Mouse (Mus musculus) lung, embryonic 16.5 days (tissue): Measurements from ENCODE around the gene Myb. TPM values are rescaled to one million over a fixed set of nuclear protein-coding genes. Genes with fewer than 3 reads are reported as not detected.

Source experiments
- ATAC-seq: fragments of 200-750 bp; cut with Nextera tagmentation; 2 replicates; pipeline ENCODE4 v1.8.0; 2017; ENCODE audit warnings: low read depth, mild to moderate bottlenecking, moderate library complexity
- H3K27ac ChIP-seq: fragments of 300-500 bp; sonication (generic); 2 replicates; pipeline ENCODE4 v1.5.1; 2014; ENCODE audit warnings: mild to moderate bottlenecking, control low read depth, low read length
- H3K27me3 ChIP-seq: fragments of 300-500 bp; sonication (generic); 2 replicates; pipeline ENCODE4 v1.6.1; 2014; ENCODE audit warnings: low read depth, low read length, mixed read lengths; ENCODE audit not compliant: control insufficient read depth, insufficient read depth
- H3K36me3 ChIP-seq: fragments of 300-500 bp; sonication (generic); 2 replicates; pipeline ENCODE4 v1.6.1; 2014; ENCODE audit warnings: low read length; ENCODE audit not compliant: control insufficient read depth, insufficient read depth
- H3K4me1 ChIP-seq: fragments of 300-500 bp; sonication (generic); replicated peaks from 2 replicates; pipeline ENCODE4 v1.6.1; 2014; ENCODE audit warnings: low read length, mixed read lengths; ENCODE audit not compliant: control insufficient read depth, insufficient read depth
- H3K4me2 ChIP-seq: fragments of 300-500 bp; sonication (generic); 2 replicates; pipeline ENCODE4 v1.6.1; 2014; ENCODE audit warnings: low read depth, low read length, control low read depth
- H3K4me3 ChIP-seq: fragments of 300-500 bp; sonication (generic); 2 replicates; pipeline ENCODE4 v1.5.1; 2014; ENCODE audit warnings: mild to moderate bottlenecking, low read length, control low read depth
- H3K9ac ChIP-seq: fragments of 300-500 bp; sonication (generic); 2 replicates; pipeline ENCODE4 v1.6.1; 2014; ENCODE audit warnings: low read length, control low read depth
- H3K9me3 ChIP-seq: fragments of 300-500 bp; sonication (generic); 2 replicates; pipeline ENCODE4 v1.6.1; 2016; ENCODE audit warnings: low read length; ENCODE audit not compliant: control insufficient read depth
- WGBS: fragments of 180-500 bp; shearing (Covaris S2); extraction: QIAGEN DNeasy Blood & Tissue Kit; methylation state at CpG from one replicate; pipeline ENCODE4 v1.1.7; 2014; 5-methylcytosine and 5-hydroxymethylcytosine counted together
- polyA plus RNA-seq: library from polyadenylated mRNA; unstranded; fragments of >200 nt; fragmentation: Nextera tagmentation; extraction: Ambion mirVana; gene quantifications from 2 replicates; pipeline ENCODE4 v1.2.1, GENCODE M21; 2015

Myb gene
- polyA plus RNA-seq, 1 experiment from 2014 or later = 7.5 TPM

- H3K4me3 ChIP-seq = no peak overlapping the region
- ATAC-seq = no peak
- no peak overlapping the region for H3K4me2 ChIP-seq
- H3K36me3 ChIP-seq = no peaks in the 10 kb centered on the region
- no peaks in the 10 kb centered on the region for H3K27me3 ChIP-seq
- no peak overlapping the region for H3K27ac ChIP-seq
- H3K9ac ChIP-seq = no peak overlapping the region
- no peaks in the 10 kb centered on the region for H3K9me3 ChIP-seq
- WGBS = 87% methylated on average over 2 of the region's 2 CpGs
- H3K4me1 ChIP-seq = no peaks in the 10 kb centered on the region
These were observed 48.1 kb downstream of the Myb start for GRCm38 (mm10) chr10:21112689-21113088.

- Histone ChIP-seq H3K36me3 (no peaks in the 10 kb centered on the region), H3K27ac (no peak overlapping the region), H3K27me3 (no peaks in the 10 kb centered on the region), H3K4me3 (no peak overlapping the region), H3K9me3 (0 out of 2 replicates have a peak, but pooled peaks cover 4% of the 10 kb centered on the region), H3K4me1 (no peaks in the 10 kb centered on the region), H3K4me2 (no peak overlapping the region), H3K9ac (no peak overlapping the region)
- no peak for ATAC-seq
- WGBS = 43% methylated on average over 7 of the region's 7 CpGs
These were observed 51.3 kb downstream of the Myb start for GRCm38 (mm10) chr10:21109337-21110056.

- WGBS = 87% methylated on average over 2 of the region's 2 CpGs
- H3K4me2 ChIP-seq = no peak overlapping the region
- no peaks in the 10 kb centered on the region for H3K36me3 ChIP-seq
- 0 out of 2 replicates have a peak, but pooled peaks cover 4% of the 10 kb centered on the region for H3K9me3 ChIP-seq
- H3K27ac ChIP-seq = no peak overlapping the region
- H3K4me3 ChIP-seq = no peak overlapping the region
- no peaks in the 10 kb centered on the region for H3K27me3 ChIP-seq
- no peaks in the 10 kb centered on the region for H3K4me1 ChIP-seq
- no peak for ATAC-seq
- no peak overlapping the region for H3K9ac ChIP-seq
These were observed 52.0 kb downstream of the Myb start for GRCm38 (mm10) chr10:21108796-21109195.

- H3K36me3 ChIP-seq = no peaks in the 10 kb centered on the region
- H3K9ac ChIP-seq = no peak overlapping the region
- no peak for ATAC-seq
- H3K9me3 ChIP-seq = 0 out of 2 replicates have a peak, but pooled peaks cover 4% of the 10 kb centered on the region
- 80% methylated on average over 5 of the region's 5 CpGs for WGBS
- no peaks in the 10 kb centered on the region for H3K27me3 ChIP-seq
- no peak overlapping the region for H3K27ac ChIP-seq
- no peaks in the 10 kb centered on the region for H3K4me1 ChIP-seq
- H3K4me3 ChIP-seq = no peak overlapping the region
- no peak overlapping the region for H3K4me2 ChIP-seq
These were observed 52.6 kb downstream of the Myb start for GRCm38 (mm10) chr10:21108182-21108581.

DNA sequence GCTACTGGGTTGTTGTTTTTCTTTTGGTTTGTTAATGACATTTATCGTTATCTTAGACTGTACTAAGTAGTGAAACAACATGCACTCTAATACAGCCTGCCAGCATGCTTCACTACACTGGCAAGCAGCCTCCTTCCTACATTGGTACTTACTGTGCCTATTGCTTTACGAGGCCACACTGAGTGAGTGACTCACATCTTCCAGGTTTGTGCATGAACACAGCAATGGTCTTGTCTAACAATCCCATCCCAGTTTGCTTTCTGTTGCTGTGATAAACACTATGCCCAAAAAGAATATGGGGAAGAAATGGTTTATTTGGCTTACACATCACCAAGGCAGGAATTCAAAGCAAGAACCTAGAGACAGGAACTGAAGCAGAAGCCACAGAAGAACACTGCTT, 55.6 kb downstream of the Myb start:
- Histone ChIP-seq H3K4me3 (no peak overlapping the region), H3K27me3 (no peaks in the 10 kb centered on the region), H3K27ac (no peak overlapping the region), H3K4me2 (no peak overlapping the region), H3K9ac (no peak overlapping the region), H3K36me3 (no peaks in the 10 kb centered on the region), H3K4me1 (no peaks in the 10 kb centered on the region), H3K9me3 (0 out of 2 replicates have a peak, but pooled peaks cover 4% of the 10 kb centered on the region)
- WGBS = 83% methylated on average over 2 of the region's 2 CpGs
- ATAC-seq = no peak

DNA sequence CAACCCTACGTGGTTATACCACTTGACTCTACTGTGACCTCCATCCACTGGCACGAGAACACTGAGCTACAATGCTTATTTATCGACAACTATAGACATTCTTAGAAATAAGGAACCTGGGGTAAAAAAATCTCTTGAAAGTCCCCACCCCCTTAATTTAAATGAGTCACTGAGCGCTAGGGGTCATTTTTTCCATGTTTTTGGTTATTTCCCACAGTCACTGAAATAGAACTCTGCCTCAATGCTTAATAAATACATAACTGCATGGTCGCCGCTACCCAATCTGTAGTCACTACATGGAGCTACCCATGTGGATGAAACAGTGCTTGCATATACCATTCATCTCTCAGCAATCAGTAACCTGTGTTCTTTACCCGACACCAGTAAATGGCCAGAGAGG, 58.1 kb downstream of the Myb start:
- no peaks in the 10 kb centered on the region for H3K36me3 ChIP-seq
- H3K4me3 ChIP-seq = no peak overlapping the region
- H3K9me3 ChIP-seq = 0 out of 2 replicates have a peak, but pooled peaks cover 4% of the 10 kb centered on the region
- H3K9ac ChIP-seq = no peak overlapping the region
- ATAC-seq = no peak
- no peaks in the 10 kb centered on the region for H3K27me3 ChIP-seq
- no peak overlapping the region for H3K4me2 ChIP-seq
- H3K4me1 ChIP-seq = peaks cover 4% of the 10 kb centered on the region
- 73% methylated on average over 7 of the region's 7 CpGs for WGBS
- no peak overlapping the region for H3K27ac ChIP-seq

DNA sequence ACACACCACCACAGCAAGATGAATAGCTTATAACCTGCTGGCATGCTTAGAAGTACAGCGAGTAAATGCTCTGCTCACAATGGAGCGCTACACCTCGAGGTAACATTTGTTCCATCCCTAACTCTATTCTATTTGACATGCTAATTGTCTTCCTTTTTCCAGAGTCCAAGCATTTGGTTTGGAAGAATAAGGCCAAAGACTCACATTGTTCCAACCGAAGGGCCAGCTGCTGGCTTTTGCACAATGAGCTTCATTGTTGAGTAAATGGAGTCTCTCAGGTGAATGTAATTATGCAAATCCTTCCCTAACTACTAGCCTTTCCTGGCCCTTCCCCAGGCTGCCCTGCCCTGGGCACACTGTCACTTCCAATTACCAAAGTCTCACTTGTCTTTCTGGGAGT, 58.8 kb downstream of the Myb start:
- no peak overlapping the region for H3K27ac ChIP-seq
- 50% methylated on average over 4 of the region's 4 CpGs for WGBS
- no peaks in the 10 kb centered on the region for H3K27me3 ChIP-seq

GRCm38 (mm10) chr10:21100646-21101249, 60.0 kb downstream of the Myb start:
- no peak overlapping the region for H3K4me2 ChIP-seq
- no peak overlapping the region for H3K9ac ChIP-seq
- WGBS = 38% methylated on average over 9 of the region's 9 CpGs
- H3K27me3 ChIP-seq = no peaks in the 10 kb centered on the region
- peaks cover 4% of the 10 kb centered on the region for H3K4me1 ChIP-seq
- peak; percentile 62 for ATAC-seq
- no peaks in the 10 kb centered on the region for H3K36me3 ChIP-seq
- H3K4me3 ChIP-seq = no peak overlapping the region
- no peak overlapping the region for H3K27ac ChIP-seq
- H3K9me3 ChIP-seq = no peaks in the 10 kb centered on the region

More for the DNA sequence above, 58.8 kb downstream of the Myb start:
- Histone ChIP-seq H3K4me2 (no peak overlapping the region), H3K9me3 (0 out of 2 replicates have a peak, but pooled peaks cover 2% of the 10 kb centered on the region), H3K4me3 (no peak overlapping the region), H3K36me3 (no peaks in the 10 kb centered on the region), H3K4me1 (peaks cover 4% of the 10 kb centered on the region), H3K9ac (no peak overlapping the region)
- no peak for ATAC-seq

DNA sequence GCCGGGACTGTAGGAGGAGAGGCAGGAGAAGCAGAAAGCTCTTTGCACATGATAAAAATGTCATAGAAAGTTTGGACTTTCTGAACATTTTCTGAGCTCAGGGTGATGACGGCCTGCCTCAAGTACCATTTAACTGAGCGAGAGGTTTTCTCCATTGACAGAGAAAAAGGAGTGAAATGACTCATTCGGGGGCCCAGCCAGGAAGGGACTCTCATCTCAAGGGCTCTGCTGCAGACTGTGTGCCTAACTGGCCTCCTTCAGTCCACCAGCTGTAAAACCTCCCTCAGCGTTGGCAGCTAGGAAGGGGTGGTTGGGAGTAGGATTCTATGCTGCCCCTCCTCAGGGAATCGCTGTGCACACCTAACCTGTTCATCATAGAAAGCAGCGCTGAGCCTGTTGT, 61.3 kb downstream of the Myb start:
- 51% methylated on average over 7 of the region's 7 CpGs for WGBS
- Histone ChIP-seq H3K36me3 (no peaks in the 10 kb centered on the region), H3K4me1 (peaks cover 4% of the 10 kb centered on the region), H3K4me2 (no peak overlapping the region), H3K4me3 (no peak overlapping the region), H3K9me3 (no peaks in the 10 kb centered on the region), H3K9ac (no peak overlapping the region), H3K27ac (no peak overlapping the region; the same call in 1 of the 2 replicates), H3K27me3 (no peaks in the 10 kb centered on the region)
- peak; percentile 79 for ATAC-seq
